Mouse (Mus musculus): ENCODE results near the gene Pth1r.

GRCm38 (mm10) chr9:110745752-110746151 is 1.2 kb downstream of the Pth1r start:
- TF ChIP-seq CTCF (IDR thresholded peaks at IDR 0.05; ENCODE audit: low read depth, low read length) (no peak), POLR2A (IDR thresholded peaks at IDR 0.05; ENCODE audit: extremely low read depth, insufficient read depth, low read length) (no peak)
